Mouse (Mus musculus) gastrocnemius, postnatal 4 days (tissue): Measurements from ENCODE around the gene Gm364. TPM values are rescaled to one million over a fixed set of nuclear protein-coding genes. Genes with fewer than 3 reads are reported as not detected.
A peak's percentile ranks its signal among the peaks of the same experiment; 100 is the strongest.

Source experiments
- DNase-seq, 2 experiments: peaks; one replicate each; pipeline ENCODE4 v3.0.0; 2021 to 2022; ENCODE audit warnings: low spot score in 2 of 2, mixed read lengths in 2 of 2
- long read RNA-seq, 2 experiments: library from polyadenylated mRNA; stranded (forward); transcript quantifications; one replicate each; pipeline ENCODE4 v2.0.0; 2021
- total RNA-seq, 2 experiments: library from RNA; stranded (reverse); gene quantifications; 2 replicates each; pipeline ENCODE4 v1.2.3; 2021

Gm364 gene
- total RNA-seq, result not detected
- long read RNA-seq, experiment 1, result 0 reads
- long read RNA-seq, experiment 2, result 0 reads

GRCm38 (mm10) chrX:57408769-57409168, at the start of gene Gm364:
TSS of gene Gm364 (plus strand) at chrX:57409154.
- no peak for DNase-seq

- DNase-seq, result no peak
Measured at GRCm38 (mm10) chrX:57359316-57359715, 49.6 kb upstream of the Gm364 start.

GRCm38 (mm10) chrX:57364891-57365569, 43.9 kb upstream of the Gm364 start:
- DNase-seq, result no peak

- no peak for DNase-seq
Measured at GRCm38 (mm10) chrX:57372965-57373364, 36.0 kb upstream of the Gm364 start.

- DNase-seq, result no peak
Measured at GRCm38 (mm10) chrX:57373543-57373942, 35.4 kb upstream of the Gm364 start.

GRCm38 (mm10) chrX:57374029-57374428, 34.9 kb upstream of the Gm364 start:
- DNase-seq, result no peak

GRCm38 (mm10) chrX:57377096-57377495, 31.9 kb upstream of the Gm364 start:
- DNase-seq, result no peak

GRCm38 (mm10) chrX:57378579-57378978, 30.4 kb upstream of the Gm364 start:
- DNase-seq, result no peak

GRCm38 (mm10) chrX:57380915-57381314, 28.0 kb upstream of the Gm364 start:
- no peak for DNase-seq

- DNase-seq, result peak; percentile 58 to 79
Measured at GRCm38 (mm10) chrX:57392367-57393246, 16.3 kb upstream of the Gm364 start, which contains the start of gene Rbmx. TSS of gene Rbmx (minus strand) at chrX:57393036.

- no peak for DNase-seq
Measured at GRCm38 (mm10) chrX:57393412-57393811, 15.5 kb upstream of the Gm364 start.

GRCm38 (mm10) chrX:57401388-57401787, 7.6 kb upstream of the Gm364 start:
- no peak for DNase-seq

- DNase-seq, result no peak
Measured at GRCm38 (mm10) chrX:57403651-57404050, 5.3 kb upstream of the Gm364 start.

GRCm38 (mm10) chrX:57431610-57432009, 22.7 kb downstream of the Gm364 start:
- no peak for DNase-seq

- DNase-seq, result no peak
Measured at GRCm38 (mm10) chrX:57433897-57434296, 24.9 kb downstream of the Gm364 start.

GRCm38 (mm10) chrX:57503634-57504033, 94.7 kb downstream of the Gm364 start, which contains the start of gene Gpr101:
TSS of gene Gpr101 (minus strand) at chrX:57503757.
- no peak for DNase-seq

GRCm38 (mm10) chrX:57506247-57506646, 97.3 kb downstream of the Gm364 start:
- DNase-seq, result no peak

- DNase-seq, result no peak
Measured at GRCm38 (mm10) chrX:57521117-57522095, 112.5 kb downstream of the Gm364 start.
